Mouse (Mus musculus) embryonic facial prominence, embryonic 12.5 days (tissue): ENCODE measurements at regions not wholly inside any gene's neighbourhood (a gene's known extent, or its start where the extent isn't known, plus 50 kb on each side); places are given as distances from the start of the nearest gene placed in this dataset.

ENCODE experiments used
- ATAC-seq: fragments of 200-750 bp; cut with Nextera tagmentation; 2 replicates; pipeline ENCODE4 v1.8.0; 2017; ENCODE audit not compliant: insufficient number of reproducible peaks, insufficient read depth, low FRiP score, low TSS enrichment
- H3K27ac ChIP-seq: fragments of 300-500 bp; sonication (generic); 2 replicates; pipeline ENCODE4 v1.5.1; 2016; ENCODE audit warnings: mild to moderate bottlenecking
- H3K27me3 ChIP-seq: fragments of 300-500 bp; sonication (generic); 2 replicates; pipeline ENCODE4 v1.6.1; 2016; ENCODE audit warnings: mild to moderate bottlenecking, moderate library complexity
- H3K36me3 ChIP-seq: fragments of 300-500 bp; sonication (generic); 2 replicates; pipeline ENCODE4 v1.6.1; 2016; ENCODE audit warnings: mild to moderate bottlenecking
- H3K4me1 ChIP-seq: fragments of 300-500 bp; sonication (generic); 2 replicates; pipeline ENCODE4 v1.6.1; 2016
- H3K4me2 ChIP-seq: fragments of 300-500 bp; sonication (generic); replicated peaks from 2 replicates; pipeline ENCODE4 v1.6.1; 2016; ENCODE audit warnings: mild to moderate bottlenecking, moderate library complexity
- H3K4me3 ChIP-seq: fragments of 300-500 bp; sonication (generic); 2 replicates; pipeline ENCODE4 v1.5.1; 2016; ENCODE audit warnings: mild to moderate bottlenecking
- H3K9ac ChIP-seq: fragments of 300-500 bp; sonication (generic); 2 replicates; pipeline ENCODE4 v1.6.1; 2016; ENCODE audit warnings: mild to moderate bottlenecking, moderate library complexity
- H3K9me3 ChIP-seq: fragments of 300-500 bp; sonication (generic); 2 replicates; pipeline ENCODE4 v1.6.1; 2016; ENCODE audit warnings: mild to moderate bottlenecking, moderate library complexity
- WGBS: fragments of 180-500 bp; shearing (Covaris S2); methylation state at CpG from one replicate; pipeline ENCODE4 v1.1.7; 2016; 5-methylcytosine and 5-hydroxymethylcytosine counted together

- H3K36me3 ChIP-seq, result no peaks in the 10 kb centered on the region
- H3K4me3 ChIP-seq, result no peak overlapping the region
- peak overlapping the region; percentile 88 for H3K27ac ChIP-seq
- peak; percentile 75; the same call in 1 of the 2 replicates for ATAC-seq
- peaks cover 26% of the 10 kb centered on the region for H3K4me1 ChIP-seq
- H3K27me3 ChIP-seq, result no peaks in the 10 kb centered on the region
- H3K9ac ChIP-seq, result no peak overlapping the region
- no peak overlapping the region for H3K4me2 ChIP-seq
- 19% methylated on average over 5 of the region's 5 CpGs for WGBS
- H3K9me3 ChIP-seq, result no peaks in the 10 kb centered on the region
These were observed 77.0 kb upstream of the Ubash3b start for GRCm38 (mm10) chr9:41238395-41239096.

- peak overlapping the region; percentile 88 for H3K27ac ChIP-seq
- H3K27me3 ChIP-seq, result no peaks in the 10 kb centered on the region
- no peaks in the 10 kb centered on the region for H3K36me3 ChIP-seq
- peaks cover 26% of the 10 kb centered on the region for H3K4me1 ChIP-seq
- no peak overlapping the region for H3K4me3 ChIP-seq
- no peaks in the 10 kb centered on the region for H3K9me3 ChIP-seq
- 73% methylated on average over 5 of the region's 5 CpGs for WGBS
- no peak for ATAC-seq
- H3K9ac ChIP-seq, result no peak overlapping the region
- H3K4me2 ChIP-seq, result no peak overlapping the region
These were observed 75.8 kb upstream of the Ubash3b start for GRCm38 (mm10) chr9:41237265-41237664.

DNA sequence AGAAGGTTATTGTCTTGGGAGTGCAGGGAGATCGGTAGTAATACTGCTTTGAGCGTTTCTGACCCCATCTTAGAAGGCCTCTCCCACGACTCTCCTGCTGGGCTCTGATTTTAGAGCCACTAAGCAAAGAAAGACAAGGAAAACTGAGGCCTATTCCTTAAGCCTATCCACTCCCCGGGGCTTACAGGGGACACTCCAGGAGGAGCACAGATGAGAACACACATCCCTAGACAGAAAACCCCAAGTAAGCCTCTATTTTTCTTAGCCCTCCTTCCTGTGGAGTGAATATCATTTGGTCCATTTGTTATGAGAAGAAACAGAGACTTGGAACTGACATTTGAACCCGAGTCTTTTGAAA, 67.7 kb upstream of the Ubash3b start:
- 4% methylated on average over 5 of the region's 5 CpGs for WGBS
- peak overlapping the region; percentile 44 for H3K4me2 ChIP-seq
- H3K27me3 ChIP-seq, result no peaks in the 10 kb centered on the region
- H3K4me3 ChIP-seq, result peak overlapping the region; percentile 29; the same call in 1 of the 2 replicates
- no peaks in the 10 kb centered on the region for H3K9me3 ChIP-seq
- no peaks in the 10 kb centered on the region for H3K36me3 ChIP-seq
- H3K9ac ChIP-seq, result peak overlapping the region; percentile 44; the same call in 1 of the 2 replicates
- peak overlapping the region; percentile 95 for H3K27ac ChIP-seq
- H3K4me1 ChIP-seq, result peaks cover 16% of the 10 kb centered on the region
- ATAC-seq, result no peak

DNA sequence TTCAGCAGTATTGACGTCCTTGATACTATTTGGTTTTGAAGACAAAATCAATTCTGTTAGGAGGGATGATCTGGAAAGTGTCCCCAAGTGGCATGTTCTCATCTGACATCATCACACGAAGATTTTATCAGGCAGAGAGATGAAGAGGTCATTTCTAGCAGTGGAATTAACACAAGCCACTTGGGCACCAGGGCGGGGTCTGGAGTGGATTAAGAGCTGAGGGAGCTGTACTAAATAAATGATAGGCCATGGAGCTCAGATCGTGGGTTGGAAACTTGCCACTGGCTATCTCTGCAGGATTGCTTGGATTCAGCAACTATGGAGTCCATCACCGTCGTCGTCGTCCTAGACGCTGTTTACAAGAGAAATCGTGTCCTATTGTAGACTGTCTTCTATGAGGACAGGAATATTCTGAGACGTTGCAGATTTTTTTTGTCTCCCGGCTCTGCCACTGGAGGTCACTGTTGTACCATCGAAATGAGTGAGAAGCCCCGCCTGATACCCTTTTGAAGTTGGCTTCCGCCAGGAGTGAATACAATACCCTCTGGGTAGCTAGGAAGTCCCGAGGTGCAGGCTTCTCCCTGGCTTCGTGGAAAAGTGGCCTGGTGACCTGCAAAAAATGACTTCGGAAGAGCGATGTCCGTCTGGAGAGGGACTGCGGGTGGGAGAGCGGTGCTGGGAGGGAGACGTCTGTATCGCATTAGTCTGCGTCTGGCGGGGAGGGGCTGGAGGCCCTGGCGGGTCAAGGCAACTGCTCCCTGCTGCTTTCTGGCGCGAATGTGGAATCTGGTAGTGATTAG, 67.1 kb upstream of the Ubash3b start:
- Histone ChIP-seq H3K4me2 (peak overlapping the region; percentile 44), H3K27ac (peak overlapping the region; percentile 95), H3K4me3 (peak overlapping the region; percentile 29), H3K9me3 (no peaks in the 10 kb centered on the region), H3K9ac (peak overlapping the region; percentile 44; the same call in 1 of the 2 replicates), H3K27me3 (no peaks in the 10 kb centered on the region), H3K36me3 (no peaks in the 10 kb centered on the region), H3K4me1 (peaks cover 20% of the 10 kb centered on the region)
- ATAC-seq, result peak; percentile 90
- WGBS, result 4% methylated on average over 29 of the region's 29 CpGs

DNA sequence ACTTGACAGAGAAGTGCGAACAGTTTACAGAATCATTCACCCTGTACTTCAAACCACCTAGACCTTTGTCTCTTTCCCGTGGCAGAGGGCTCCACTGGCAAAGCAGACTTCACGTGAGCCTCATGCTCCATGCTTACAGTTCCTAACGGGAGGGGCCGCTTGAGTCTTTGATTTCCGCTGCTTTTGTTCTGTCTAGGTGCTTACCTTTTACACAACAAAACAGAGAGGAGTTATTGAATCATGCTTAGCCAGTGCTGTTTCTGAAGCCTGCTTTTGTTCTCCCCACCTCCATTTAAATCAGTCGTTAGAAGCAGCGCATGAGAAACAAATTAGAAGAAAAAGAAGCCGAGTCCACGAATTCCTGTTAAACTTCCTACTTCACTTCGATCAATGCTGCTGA, 61.9 kb upstream of the Ubash3b start:
- Histone ChIP-seq H3K4me2 (no peak overlapping the region), H3K4me3 (no peak overlapping the region), H3K4me1 (peaks cover 15% of the 10 kb centered on the region; the same call in 1 of the 2 replicates), H3K27me3 (no peaks in the 10 kb centered on the region), H3K9me3 (no peaks in the 10 kb centered on the region), H3K9ac (no peak overlapping the region), H3K36me3 (no peaks in the 10 kb centered on the region), H3K27ac (peak overlapping the region; percentile 78)
- WGBS, result 48% methylated on average over 11 of the region's 11 CpGs
- no peak for ATAC-seq

- ATAC-seq, result no peak
- 86% methylated on average over 16 of the region's 16 CpGs for WGBS
These were observed 61.0 kb upstream of the Ubash3b start for GRCm38 (mm10) chr9:41222346-41223015.

DNA sequence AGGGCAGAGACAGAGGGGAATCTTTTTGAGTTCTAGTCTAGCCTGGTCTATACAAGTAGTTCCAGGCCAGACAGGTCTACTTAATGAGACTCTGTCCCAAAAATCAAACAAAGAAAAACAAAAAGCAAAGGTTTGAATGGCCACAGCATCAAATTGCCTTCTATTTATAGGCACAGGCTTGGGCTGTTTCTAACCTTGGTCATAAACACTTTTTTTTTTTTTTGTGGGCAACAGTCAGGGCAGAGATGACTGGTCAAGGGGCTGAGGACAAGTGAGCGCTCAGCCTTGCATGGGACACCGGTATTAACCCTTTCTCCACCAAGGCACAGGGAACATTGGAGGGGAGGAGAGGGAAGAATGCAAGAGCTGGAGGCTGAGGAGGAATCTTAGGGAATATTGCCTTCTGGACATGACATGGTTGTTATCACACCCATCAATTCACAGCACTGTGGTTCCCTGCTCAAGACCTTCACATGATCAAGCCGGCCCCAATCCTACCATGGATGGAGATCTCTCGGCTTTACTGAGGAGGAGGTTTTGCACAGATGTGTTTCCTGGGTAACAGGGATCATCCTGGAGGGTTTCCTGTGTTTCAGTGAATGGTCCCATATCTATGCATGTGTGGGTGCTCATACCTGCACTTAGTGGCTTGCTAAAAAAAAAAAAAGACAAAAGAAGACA, 59.8 kb upstream of the Ubash3b start:
- Histone ChIP-seq H3K27ac (no peak overlapping the region), H3K4me1 (0 out of 2 replicates have a peak, but pooled peaks cover 15% of the 10 kb centered on the region), H3K9ac (no peak overlapping the region), H3K36me3 (no peaks in the 10 kb centered on the region), H3K4me2 (no peak overlapping the region), H3K27me3 (no peaks in the 10 kb centered on the region), H3K4me3 (no peak overlapping the region), H3K9me3 (no peaks in the 10 kb centered on the region)
- no peak for ATAC-seq
- WGBS, result 80% methylated on average over 4 of the region's 4 CpGs

More at GRCm38 (mm10) chr9:41222346-41223015, 61.0 kb upstream of the Ubash3b start:
- no peak overlapping the region for H3K9ac ChIP-seq
- no peak overlapping the region for H3K4me3 ChIP-seq
- H3K9me3 ChIP-seq, result no peaks in the 10 kb centered on the region
- H3K4me2 ChIP-seq, result no peak overlapping the region
- H3K27ac ChIP-seq, result peak overlapping the region; percentile 78
- H3K4me1 ChIP-seq, result 0 out of 2 replicates have a peak, but pooled peaks cover 15% of the 10 kb centered on the region
- H3K36me3 ChIP-seq, result no peaks in the 10 kb centered on the region
- H3K27me3 ChIP-seq, result no peaks in the 10 kb centered on the region

GRCm38 (mm10) chr9:41220105-41220669, 58.7 kb upstream of the Ubash3b start:
- no peak overlapping the region for H3K27ac ChIP-seq
- 0 out of 2 replicates have a peak, but pooled peaks cover 15% of the 10 kb centered on the region for H3K4me1 ChIP-seq
- WGBS, result 92% methylated on average over 3 of the region's 3 CpGs
- H3K9ac ChIP-seq, result no peak overlapping the region
- H3K9me3 ChIP-seq, result no peaks in the 10 kb centered on the region
- no peak overlapping the region for H3K4me3 ChIP-seq
- H3K4me2 ChIP-seq, result no peak overlapping the region
- no peaks in the 10 kb centered on the region for H3K36me3 ChIP-seq
- ATAC-seq, result no peak
- no peaks in the 10 kb centered on the region for H3K27me3 ChIP-seq

DNA sequence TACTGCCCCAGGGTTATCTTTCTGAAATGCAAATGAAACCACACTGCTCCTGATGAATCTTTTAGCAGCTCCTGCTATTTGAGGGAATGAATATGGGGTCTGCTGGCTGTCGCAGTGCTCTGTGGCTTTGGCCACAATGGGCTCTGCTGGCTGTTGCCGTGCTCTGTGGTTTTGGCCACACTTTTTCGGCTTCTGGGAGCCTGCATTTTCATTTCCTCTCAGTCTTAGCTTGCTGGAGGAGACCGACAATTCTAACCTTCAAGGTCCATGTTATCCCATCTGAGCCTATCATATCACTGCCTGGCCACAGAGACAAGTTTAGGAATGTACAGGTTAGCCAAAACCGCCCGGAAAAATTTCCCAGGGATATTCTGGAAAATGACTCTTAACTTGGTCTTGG, 57.2 kb upstream of the Ubash3b start:
- no peaks in the 10 kb centered on the region for H3K9me3 ChIP-seq
- no peak overlapping the region for H3K4me2 ChIP-seq
- ATAC-seq, result no peak
- WGBS, result 89% methylated on average over 6 of the region's 6 CpGs
- 0 out of 2 replicates have a peak, but pooled peaks cover 9% of the 10 kb centered on the region for H3K4me1 ChIP-seq
- no peak overlapping the region for H3K27ac ChIP-seq
- H3K36me3 ChIP-seq, result no peaks in the 10 kb centered on the region
- no peaks in the 10 kb centered on the region for H3K27me3 ChIP-seq
- no peak overlapping the region for H3K4me3 ChIP-seq
- H3K9ac ChIP-seq, result no peak overlapping the region

DNA sequence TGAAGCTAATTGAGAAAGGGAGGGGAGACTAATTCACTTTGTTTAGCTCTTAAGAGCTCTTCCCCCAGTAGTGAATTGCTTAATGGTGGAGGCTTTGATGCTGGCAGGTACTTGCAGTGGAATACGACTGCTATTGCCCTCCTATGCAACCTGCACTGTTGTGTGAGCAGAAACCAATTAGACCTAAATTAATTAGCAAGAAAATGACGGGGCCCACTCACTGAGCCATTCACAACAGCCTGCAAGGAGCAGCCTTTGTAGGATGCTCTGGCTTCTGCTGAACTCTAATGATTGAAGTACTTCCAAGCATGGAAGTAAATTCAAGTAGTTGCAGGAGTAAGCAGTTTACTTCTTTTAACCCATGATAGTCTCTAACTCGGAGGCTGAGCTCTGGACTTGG, 54.8 kb upstream of the Ubash3b start:
- WGBS, result 61% methylated on average over 3 of the region's 3 CpGs
- H3K4me2 ChIP-seq, result no peak overlapping the region
- ATAC-seq, result no peak
- no peak overlapping the region for H3K27ac ChIP-seq
- H3K9ac ChIP-seq, result no peak overlapping the region
- H3K4me3 ChIP-seq, result no peak overlapping the region
- H3K27me3 ChIP-seq, result no peaks in the 10 kb centered on the region
- H3K4me1 ChIP-seq, result peaks cover 22% of the 10 kb centered on the region
- no peaks in the 10 kb centered on the region for H3K36me3 ChIP-seq
- no peaks in the 10 kb centered on the region for H3K9me3 ChIP-seq

- Histone ChIP-seq H3K4me3 (no peak overlapping the region), H3K9me3 (no peaks in the 10 kb centered on the region), H3K27ac (no peak overlapping the region), H3K4me1 (peaks cover 33% of the 10 kb centered on the region), H3K27me3 (no peaks in the 10 kb centered on the region), H3K4me2 (no peak overlapping the region), H3K36me3 (no peaks in the 10 kb centered on the region), H3K9ac (no peak overlapping the region)
- 86% methylated on average over 5 of the region's 5 CpGs for WGBS
- ATAC-seq, result no peak
These were observed 53.5 kb upstream of the Ubash3b start for GRCm38 (mm10) chr9:41215026-41215425.
